Mouse (Mus musculus) liver, postnatal 0 days (tissue): Measurements from ENCODE around the gene Hnrnpll.

Experiments
- CTCF ChIP-seq: sonication (generic); IDR thresholded peaks from 2 replicates; pipeline ENCODE4 v1.5.1; 2016; ENCODE audit warnings: antibody characterized with exemption, low read depth
- EP300 ChIP-seq: IDR thresholded peaks from 2 replicates; pipeline ENCODE4 v1.6.1; 2016; ENCODE audit warnings: antibody characterized with exemption, low read depth, mild to moderate bottlenecking

GRCm38 (mm10) chr17:80063840-80064495 is 1.8 kb upstream of the Hnrnpll start:
- TF ChIP-seq CTCF, result no peak
- TF ChIP-seq EP300, result no peak
